Mouse (Mus musculus) layer of hippocampus, postnatal 36 days (tissue): ENCODE measurements around the gene Ablim1. TPM values are rescaled to one million over a fixed set of nuclear protein-coding genes. Genes with fewer than 3 reads are reported as not detected.

ENCODE experiments used
- DNase-seq, 2 experiments: peaks; one replicate each; pipeline ENCODE4 v3.0.0; 2022
- total RNA-seq, 2 experiments: library from RNA; stranded (reverse); gene quantifications; 2 replicates each; pipeline ENCODE4 v1.2.3; 2021

Ablim1 gene
- total RNA-seq, 2 experiments from 2014 or later: 73.6 to 81.1 TPM

- DNase-seq: no peak
These were observed 26.4 kb upstream of the Ablim1 start for GRCm38 (mm10) chr19:57340900-57341742.

DNA sequence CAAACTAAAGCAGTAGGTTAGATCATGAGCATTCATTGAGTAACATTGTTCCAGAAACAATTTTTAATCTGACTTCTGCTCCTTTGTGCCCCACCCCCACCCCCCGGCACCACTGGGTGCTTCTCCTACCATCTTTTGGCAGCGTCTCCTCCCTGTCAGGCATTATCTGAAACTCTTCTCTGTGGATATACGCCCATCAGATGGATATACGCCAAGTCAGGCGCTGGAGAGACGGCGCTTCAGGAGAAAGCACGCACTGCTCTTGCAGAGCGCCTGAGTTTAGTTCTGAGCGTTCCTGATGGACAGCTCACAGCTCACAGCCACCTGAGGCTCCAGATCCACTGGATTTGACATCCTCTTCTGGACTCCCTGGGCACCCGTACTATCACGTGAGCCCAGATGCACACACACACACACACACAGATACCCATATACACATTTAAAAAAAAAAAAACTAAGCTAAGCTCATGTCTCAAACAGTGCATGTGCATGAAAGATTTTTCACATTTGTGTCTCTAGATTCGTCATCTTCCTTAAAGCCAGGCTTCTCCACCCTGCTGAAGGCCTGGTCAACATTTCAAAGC lies 24.7 kb upstream of the Ablim1 start:
- no peak for DNase-seq

DNA sequence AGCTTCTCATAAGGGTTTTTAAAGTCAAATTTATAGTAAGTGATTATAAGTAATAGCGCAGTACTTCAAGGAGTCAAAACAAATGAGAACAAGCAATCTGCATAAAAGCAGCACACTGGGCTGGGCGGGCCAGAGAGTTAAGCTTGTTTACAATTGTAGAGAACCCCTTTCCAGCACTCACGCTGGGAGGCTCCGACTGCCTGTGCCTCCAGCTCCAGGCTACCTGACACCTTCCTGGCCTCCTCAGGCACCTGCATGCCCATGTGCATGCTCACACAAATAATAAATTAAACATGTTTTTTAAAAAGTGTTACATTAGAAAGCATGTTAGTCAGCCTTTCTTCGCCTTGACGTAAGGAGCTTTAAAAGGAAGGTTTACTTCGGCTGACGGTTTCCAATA lies 20.4 kb upstream of the Ablim1 start:
- no peak for DNase-seq

GRCm38 (mm10) chr19:57333356-57333755 lies 18.6 kb upstream of the Ablim1 start:
- DNase-seq: no peak

GRCm38 (mm10) chr19:57331237-57331636 lies 16.5 kb upstream of the Ablim1 start:
- DNase-seq: no peak

DNA sequence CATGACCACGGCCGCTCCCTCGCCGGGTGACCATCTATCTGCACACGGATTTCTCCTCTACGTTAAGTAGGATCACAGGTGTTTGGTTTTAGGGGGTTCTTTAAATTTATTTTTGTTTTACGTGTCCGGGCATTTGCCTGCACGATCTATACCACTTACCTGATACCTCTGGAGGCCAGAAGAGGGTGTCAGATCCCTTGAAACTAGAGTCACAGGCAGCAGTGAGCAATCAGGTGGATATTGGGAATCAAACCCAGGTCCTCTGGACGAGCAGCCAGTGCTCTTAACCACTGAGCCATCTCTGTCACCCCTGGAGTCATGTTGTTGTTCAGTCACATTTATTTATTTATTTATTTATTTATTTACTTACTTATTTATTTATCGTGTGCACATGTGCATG lies 15.6 kb upstream of the Ablim1 start:
- no peak for DNase-seq

DNA sequence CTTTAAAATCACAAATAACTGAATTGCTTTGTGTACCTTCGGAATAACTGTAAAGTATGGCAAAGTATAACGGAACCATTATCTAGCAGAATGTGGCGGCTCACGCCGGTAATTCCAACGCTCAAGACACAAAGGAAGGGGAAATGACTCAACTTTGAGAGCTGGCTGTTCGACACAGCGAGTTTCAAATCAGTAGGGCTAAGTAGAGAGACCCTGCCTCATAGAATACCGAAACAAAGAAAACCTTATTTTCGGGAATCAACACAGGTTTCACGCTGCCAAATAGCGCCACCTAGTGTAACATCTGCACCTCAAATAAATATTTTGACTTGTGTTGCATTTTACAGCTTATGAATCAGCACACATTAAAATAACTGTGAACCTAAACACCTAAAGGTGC lies 14.1 kb upstream of the Ablim1 start:
- DNase-seq: no peak

DNA sequence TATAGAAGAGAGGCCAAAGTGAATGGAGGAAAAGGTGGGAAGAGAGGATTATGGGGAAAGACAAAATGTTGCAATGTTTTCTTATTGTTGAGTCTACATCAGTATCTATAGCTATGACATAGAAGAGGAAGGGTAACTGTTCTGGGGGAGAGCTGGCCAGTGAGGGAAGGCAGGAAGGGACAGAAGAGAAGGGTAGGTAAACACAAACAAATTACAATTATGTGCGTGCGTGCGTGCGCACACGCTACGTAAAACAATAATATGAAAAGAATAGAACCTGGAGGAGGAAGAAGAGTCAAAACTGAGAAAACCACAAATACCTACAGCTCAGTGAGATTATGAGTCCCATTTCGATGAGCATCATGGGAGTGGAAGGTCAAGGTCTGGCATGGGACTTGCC lies 13.6 kb upstream of the Ablim1 start:
- no peak for DNase-seq

DNA sequence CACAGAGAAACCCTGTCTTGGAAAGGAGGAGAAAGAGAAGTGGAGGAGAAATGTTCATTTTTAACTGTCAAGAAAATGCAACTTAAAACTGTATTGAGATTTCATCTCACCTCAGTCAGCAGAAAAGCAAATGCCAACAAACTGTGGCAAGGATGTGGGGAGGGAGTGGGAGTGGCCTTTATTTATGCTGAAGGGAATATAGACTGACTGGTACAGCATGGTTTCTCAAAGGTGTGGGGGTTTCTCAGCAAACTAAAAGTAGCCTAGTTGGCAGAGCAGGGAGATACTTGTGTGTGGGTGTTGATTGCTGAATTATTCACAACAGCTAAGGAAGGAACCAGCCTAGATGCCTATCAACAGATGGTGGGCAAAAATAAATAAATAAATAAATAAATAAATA lies 13.0 kb upstream of the Ablim1 start:
- DNase-seq: no peak

GRCm38 (mm10) chr19:57325748-57326300 lies 11.1 kb upstream of the Ablim1 start:
- peak; percentile 59 to 65 for DNase-seq

GRCm38 (mm10) chr19:57323087-57323486 lies 8.4 kb upstream of the Ablim1 start:
- DNase-seq: no peak

- DNase-seq: no peak
These were observed 7.8 kb upstream of the Ablim1 start for GRCm38 (mm10) chr19:57322491-57322890.

DNA sequence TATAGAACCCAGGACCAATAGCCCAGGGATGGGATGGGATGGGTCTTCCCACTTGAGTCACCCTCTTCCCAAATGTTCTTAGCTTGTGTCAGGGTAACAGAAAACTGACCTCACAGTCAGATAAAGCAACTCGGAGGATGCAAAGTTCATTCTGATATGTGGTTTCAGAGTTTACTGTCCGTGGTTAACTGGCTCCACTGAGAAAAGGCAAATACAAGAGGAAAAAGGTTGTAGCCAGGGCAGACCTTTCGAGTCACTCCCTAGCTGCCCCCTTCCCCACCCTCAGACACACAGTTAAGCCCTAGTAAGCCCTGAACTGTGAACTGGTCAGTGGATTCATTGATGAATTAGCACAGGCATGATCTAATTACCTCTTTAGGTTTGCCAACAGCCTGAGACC lies 7.1 kb upstream of the Ablim1 start:
- DNase-seq: no peak

GRCm38 (mm10) chr19:57320656-57321382 lies 6.1 kb upstream of the Ablim1 start:
- DNase-seq: no peak

- DNase-seq: no peak
These were observed 1.9 kb upstream of the Ablim1 start for GRCm38 (mm10) chr19:57316597-57316996.

GRCm38 (mm10) chr19:57315013-57315565 lies 370 bp upstream of the Ablim1 start:
- no peak for DNase-seq

GRCm38 (mm10) chr19:57313891-57314345 lies 801 bp downstream of the Ablim1 start:
- no peak for DNase-seq

DNA sequence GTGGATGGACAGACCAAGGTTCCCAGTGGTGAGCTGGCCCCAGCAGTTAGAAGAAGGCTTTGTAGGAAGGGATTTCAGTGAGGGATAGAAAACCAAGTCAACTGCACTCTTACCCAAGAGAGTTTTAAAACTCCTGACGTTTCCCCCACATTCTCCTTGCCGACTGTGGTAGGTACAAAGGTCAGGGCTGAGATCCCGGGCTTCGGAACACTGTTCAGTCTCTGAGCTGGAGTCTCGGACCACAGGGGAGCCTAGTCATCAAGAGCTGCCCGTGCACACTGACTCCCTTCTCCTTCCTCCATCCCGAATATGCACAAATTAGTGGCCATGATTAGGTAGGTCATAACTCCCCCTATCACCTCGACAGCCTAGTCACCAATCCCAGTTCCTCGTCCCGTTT lies 1.5 kb downstream of the Ablim1 start:
- DNase-seq: no peak

DNA sequence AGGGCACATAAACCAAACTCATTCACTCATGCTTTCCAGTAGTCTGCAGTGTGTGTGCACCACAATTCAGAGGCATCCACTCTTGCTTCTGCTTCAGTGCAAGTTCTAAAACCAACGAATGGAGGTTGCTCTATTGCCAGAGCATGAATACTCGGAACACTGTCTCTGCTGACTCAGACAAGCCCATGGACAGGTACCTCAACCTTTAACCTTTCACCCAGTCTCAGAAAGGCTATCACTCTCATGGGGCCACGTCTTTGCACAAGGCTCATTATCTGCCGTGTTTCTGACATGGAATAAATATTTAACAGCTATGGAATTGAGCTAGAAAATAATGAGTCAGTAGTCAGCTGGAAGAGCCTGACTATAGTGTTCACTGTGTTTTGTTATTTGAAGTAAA lies 4.7 kb downstream of the Ablim1 start:
- no peak for DNase-seq

DNA sequence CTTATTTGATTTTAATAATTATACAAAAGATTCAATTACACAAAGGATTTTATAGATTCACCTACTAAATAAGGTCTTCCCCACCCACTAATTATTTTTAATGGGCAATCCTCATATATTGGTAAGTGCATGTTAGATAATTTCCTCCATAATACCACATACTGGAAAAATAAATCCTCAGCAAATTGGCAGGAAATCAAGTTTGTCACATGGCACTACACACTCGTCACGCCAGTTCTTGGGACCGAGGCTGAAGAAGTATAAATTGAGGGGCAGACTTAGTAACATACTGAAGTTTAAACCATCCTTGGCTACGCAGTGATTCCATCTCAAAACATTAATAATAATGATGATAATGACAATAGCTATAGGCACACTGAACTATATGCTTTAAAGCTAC lies 8.1 kb downstream of the Ablim1 start:
- no peak for DNase-seq

DNA sequence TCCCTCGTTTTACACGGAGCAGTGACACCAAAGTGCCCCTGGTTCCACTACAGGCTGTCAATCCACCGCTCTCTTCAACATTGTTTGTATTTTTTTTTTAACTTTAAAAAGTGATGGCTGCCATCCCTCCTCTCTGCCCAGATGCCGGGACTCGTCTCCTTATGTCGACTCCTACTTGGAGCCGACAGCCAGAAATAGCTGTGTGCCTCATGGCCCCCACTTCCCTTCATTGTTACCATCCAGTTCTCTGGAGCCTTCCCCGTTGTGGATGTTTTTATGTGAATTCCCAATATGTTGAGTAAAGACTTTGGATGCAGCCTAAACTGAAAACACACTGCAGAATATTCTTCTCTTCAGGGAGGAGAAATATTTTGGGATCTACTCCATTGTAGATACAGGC lies 8.7 kb downstream of the Ablim1 start:
- peak in 1 of 2 experiments; percentile 37 for DNase-seq

DNA sequence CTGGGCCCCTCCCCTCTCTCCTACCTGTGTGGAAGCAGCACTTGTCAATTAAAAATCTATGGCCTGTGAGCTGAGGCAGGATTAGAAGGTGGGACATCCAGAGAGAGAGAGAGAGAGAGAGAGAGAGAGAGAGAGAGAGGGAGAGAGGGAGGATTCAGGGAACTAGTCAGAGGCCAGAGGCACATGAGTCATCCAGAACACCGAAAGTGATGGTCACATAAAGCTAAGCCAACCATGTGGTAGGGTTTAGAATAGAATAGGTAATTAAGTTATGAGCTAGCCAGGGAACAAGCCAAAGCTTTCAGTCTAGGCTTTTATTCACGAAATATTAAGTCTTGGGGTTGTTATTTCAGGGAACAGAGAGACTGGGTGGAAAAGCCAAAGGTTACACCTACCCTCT lies 10.1 kb downstream of the Ablim1 start:
- no peak for DNase-seq

GRCm38 (mm10) chr19:57301961-57302395 lies 12.7 kb downstream of the Ablim1 start:
- DNase-seq: no peak
